Mouse (Mus musculus): ENCODE results near the gene Lsamp. TPM values are rescaled to one million over a fixed set of nuclear protein-coding genes. Genes with fewer than 3 reads are reported as not detected.
"Not testable (repeated sequence)": the region's sequence is repeated elsewhere in the genome, so short reads cannot be mapped to it uniquely, and the experiment has no call there.

Lsamp gene
- polyA plus RNA-seq, 1 experiment from 2014 or later: 1.1 TPM

GRCm38 (mm10) chr16:41938258-41938657 is 1954.1 kb downstream of the Lsamp start:
- no peak overlapping the region for H3K4me2 ChIP-seq
- H3K36me3 ChIP-seq: no peaks in the 10 kb centered on the region
- no peak overlapping the region for H3K9ac ChIP-seq
- WGBS: 78% methylated on average over 5 of the region's 5 CpGs
- H3K27ac ChIP-seq (ENCODE audit: poor library complexity, severe bottlenecking): no peak overlapping the region
- H3K4me1 ChIP-seq (replicated peaks): peaks cover 6% of the 10 kb centered on the region; the same call in 1 of the 2 replicates
- H3K27me3 ChIP-seq (replicated peaks): no peaks in the 10 kb centered on the region
- H3K9me3 ChIP-seq (replicated peaks): no peaks in the 10 kb centered on the region
- no peak overlapping the region for H3K4me3 ChIP-seq
- no peak for ATAC-seq (ENCODE audit: insufficient number of reproducible peaks, low FRiP score)

DNA sequence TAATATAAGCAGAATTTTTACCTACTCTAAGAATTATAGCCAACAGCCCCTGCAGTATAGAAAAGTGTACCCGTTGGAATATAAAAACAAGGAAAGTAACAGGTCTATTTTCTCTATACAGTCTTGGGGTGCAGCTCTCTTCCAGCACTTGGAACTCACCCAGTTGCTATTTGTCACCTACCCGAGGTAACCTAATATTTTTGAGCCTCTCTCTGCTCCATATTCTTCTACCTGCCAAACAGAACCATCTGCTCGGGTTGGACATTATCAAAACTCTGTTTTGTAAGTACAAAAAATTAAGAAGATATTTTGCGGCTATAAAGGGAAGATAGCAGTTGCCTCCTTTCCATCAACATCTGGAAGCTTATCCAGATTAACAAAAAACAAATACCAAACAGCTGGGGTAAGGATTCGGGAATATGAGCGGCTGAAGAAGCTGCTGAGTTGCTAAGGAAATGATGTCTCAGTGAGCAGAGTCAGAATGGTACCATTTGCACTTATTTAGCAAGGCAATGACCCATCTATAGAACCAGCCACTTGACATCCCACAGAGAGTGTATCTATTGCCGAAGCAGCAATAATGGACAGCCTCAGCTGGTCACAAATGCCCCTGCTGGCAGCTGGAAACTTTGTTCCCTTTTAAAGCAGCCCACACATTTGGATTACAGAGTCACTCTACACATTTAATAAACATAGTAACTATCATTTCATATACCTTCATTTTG is 1957.6 kb downstream of the Lsamp start:
- Histone ChIP-seq H3K4me2 (no peak overlapping the region), H3K4me1 (replicated peaks) (peaks cover 6% of the 10 kb centered on the region; the same call in 1 of the 2 replicates), H3K4me3 (no peak overlapping the region), H3K27me3 (replicated peaks) (no peaks in the 10 kb centered on the region), H3K9me3 (replicated peaks) (no peaks in the 10 kb centered on the region), H3K36me3 (no peaks in the 10 kb centered on the region), H3K9ac (no peak overlapping the region), H3K27ac (ENCODE audit: poor library complexity, severe bottlenecking) (no peak overlapping the region)
- WGBS: 76% methylated on average over 7 of the region's 7 CpGs
- ATAC-seq (ENCODE audit: insufficient number of reproducible peaks, low FRiP score): no peak

DNA sequence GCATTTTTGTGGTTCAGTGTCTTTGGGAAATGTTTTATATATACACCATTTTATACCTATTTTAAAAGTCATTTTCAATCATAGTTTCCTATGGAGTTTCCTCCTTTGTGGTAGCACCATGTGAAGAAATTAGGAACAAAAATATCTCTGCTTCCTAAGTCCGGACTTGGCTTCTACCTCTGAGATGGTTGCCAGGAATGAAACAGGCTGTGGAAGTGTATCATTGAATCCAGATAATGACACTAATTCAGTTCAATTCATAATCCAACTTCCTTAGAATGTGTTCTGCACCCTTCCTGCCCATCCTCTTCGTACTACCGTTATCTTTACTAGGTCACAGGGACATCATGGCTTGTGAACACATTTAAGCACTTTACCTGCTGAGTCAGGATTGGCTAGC is 1973.7 kb downstream of the Lsamp start:
- Histone ChIP-seq H3K27ac (ENCODE audit: poor library complexity, severe bottlenecking) (no peak overlapping the region), H3K36me3 (no peaks in the 10 kb centered on the region), H3K4me2 (no peak overlapping the region), H3K4me1 (replicated peaks) (no peaks in the 10 kb centered on the region), H3K27me3 (replicated peaks) (no peaks in the 10 kb centered on the region), H3K9ac (no peak overlapping the region), H3K9me3 (replicated peaks) (peaks cover 12% of the 10 kb centered on the region; the same call in 1 of the 2 replicates), H3K4me3 (no peak overlapping the region)
- 85% methylated on average over 3 of the region's 3 CpGs for WGBS
- ATAC-seq (ENCODE audit: insufficient number of reproducible peaks, low FRiP score): no peak

GRCm38 (mm10) chr16:41965636-41966035 is 1981.5 kb downstream of the Lsamp start:
- H3K4me1 ChIP-seq (replicated peaks): no peaks in the 10 kb centered on the region
- H3K36me3 ChIP-seq: no peaks in the 10 kb centered on the region
- H3K9ac ChIP-seq: no peak overlapping the region
- no peak overlapping the region for H3K4me2 ChIP-seq
- WGBS: 55% methylated on average over 1 of the region's 1 CpGs
- H3K27me3 ChIP-seq (replicated peaks): no peaks in the 10 kb centered on the region
- H3K4me3 ChIP-seq: no peak overlapping the region
- no peaks in the 10 kb centered on the region for H3K9me3 ChIP-seq (replicated peaks)
- H3K27ac ChIP-seq (ENCODE audit: poor library complexity, severe bottlenecking): no peak overlapping the region
- ATAC-seq (ENCODE audit: insufficient number of reproducible peaks, low FRiP score): no peak

DNA sequence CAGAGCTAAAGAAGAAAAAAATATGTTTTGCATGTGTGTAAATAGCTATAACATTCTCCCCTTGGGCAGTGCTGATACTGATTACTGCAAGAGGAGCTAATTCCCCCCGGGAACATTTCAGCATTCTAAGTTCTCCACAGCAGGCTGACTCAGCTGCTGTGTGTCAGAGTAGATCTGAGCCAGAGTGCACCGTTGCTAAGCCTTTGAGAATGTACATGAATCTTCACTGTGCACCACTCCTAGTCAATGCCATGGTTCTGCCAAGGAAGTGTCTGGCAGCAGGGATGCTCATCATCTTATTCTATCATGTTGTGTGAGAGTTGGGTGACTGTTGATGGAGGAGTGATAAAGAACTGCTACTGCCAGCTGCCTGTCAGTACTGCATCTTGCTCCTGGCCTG is 1985.1 kb downstream of the Lsamp start:
- H3K9ac ChIP-seq: no peak overlapping the region
- H3K27me3 ChIP-seq (replicated peaks): no peaks in the 10 kb centered on the region
- no peaks in the 10 kb centered on the region for H3K4me1 ChIP-seq (replicated peaks)
- H3K4me2 ChIP-seq: no peak overlapping the region
- WGBS: 60% methylated on average over 2 of the region's 2 CpGs
- ATAC-seq (ENCODE audit: insufficient number of reproducible peaks, low FRiP score): no peak
- no peaks in the 10 kb centered on the region for H3K36me3 ChIP-seq
- H3K4me3 ChIP-seq: no peak overlapping the region
- no peak overlapping the region for H3K27ac ChIP-seq (ENCODE audit: poor library complexity, severe bottlenecking)
- no peaks in the 10 kb centered on the region for H3K9me3 ChIP-seq (replicated peaks)

DNA sequence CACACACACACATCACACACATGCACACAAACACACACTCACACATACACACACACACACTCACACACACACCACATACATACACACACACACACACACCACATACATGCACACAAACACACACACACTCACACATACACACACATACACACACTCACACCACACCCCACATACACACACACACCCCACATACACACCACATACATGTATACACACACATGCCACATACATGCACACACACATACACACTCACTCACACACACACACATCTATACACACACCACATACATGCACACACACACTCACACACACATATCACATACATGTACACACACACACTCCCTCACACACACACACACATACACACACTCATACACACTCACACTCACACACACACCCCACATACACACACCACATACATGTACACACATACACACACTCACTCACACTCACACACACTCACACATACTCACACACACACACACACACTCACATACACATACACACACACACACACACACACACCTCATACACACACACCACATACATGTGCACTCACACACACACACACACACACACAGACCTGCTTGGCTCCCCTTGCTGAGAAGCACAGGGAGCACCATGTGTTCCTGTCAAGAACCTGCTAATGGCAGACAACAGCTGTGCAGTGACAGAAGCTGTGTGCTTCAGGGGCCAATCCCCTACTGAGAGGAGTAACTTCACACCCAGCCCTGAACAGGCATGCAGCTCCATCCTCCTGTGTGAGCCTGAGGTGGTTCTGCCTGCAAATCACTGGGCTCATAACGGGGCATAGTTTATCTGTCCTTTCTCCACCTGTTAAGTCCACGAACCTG is 1990.9 kb downstream of the Lsamp start:
- Histone ChIP-seq H3K4me1 (replicated peaks) (no peaks in the 10 kb centered on the region), H3K9me3 (replicated peaks) (no peaks in the 10 kb centered on the region), H3K27me3 (replicated peaks) (no peaks in the 10 kb centered on the region), H3K27ac (ENCODE audit: poor library complexity, severe bottlenecking) (no peak overlapping the region), H3K9ac (no peak overlapping the region), H3K4me3 (no peak overlapping the region), H3K4me2 (no peak overlapping the region), H3K36me3 (no peaks in the 10 kb centered on the region)
- WGBS: 64% methylated on average over 2 of the region's 2 CpGs
- ATAC-seq (ENCODE audit: insufficient number of reproducible peaks, low FRiP score): 0 out of 2 replicates have a peak, but pooled peaks have one; percentile 15

DNA sequence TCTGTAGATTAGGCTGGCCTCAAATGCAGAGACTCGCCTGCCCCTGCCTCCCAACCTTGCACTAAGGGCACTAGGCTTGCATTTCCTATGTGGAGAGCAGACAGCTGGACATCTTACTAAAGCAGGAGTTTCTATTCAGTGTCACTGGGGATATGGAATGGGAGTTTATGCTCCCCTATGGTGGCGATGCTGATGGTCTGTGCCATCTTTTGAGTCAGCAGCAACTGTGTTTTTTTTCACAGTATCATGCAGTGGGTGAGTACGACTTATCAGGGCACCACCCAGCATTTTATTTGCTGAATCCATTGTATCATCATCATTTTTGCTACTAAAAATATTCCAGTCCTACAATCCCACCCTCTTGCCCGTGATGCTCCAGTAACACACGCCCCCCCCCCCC is 1992.7 kb downstream of the Lsamp start:
- no peak overlapping the region for H3K4me2 ChIP-seq
- H3K9ac ChIP-seq: no peak overlapping the region
- H3K4me1 ChIP-seq (replicated peaks): no peaks in the 10 kb centered on the region
- WGBS: 73% methylated on average over 5 of the region's 5 CpGs
- no peaks in the 10 kb centered on the region for H3K9me3 ChIP-seq (replicated peaks)
- H3K4me3 ChIP-seq: no peak overlapping the region
- H3K27me3 ChIP-seq (replicated peaks): no peaks in the 10 kb centered on the region
- no peak overlapping the region for H3K27ac ChIP-seq (ENCODE audit: poor library complexity, severe bottlenecking)
- ATAC-seq (ENCODE audit: insufficient number of reproducible peaks, low FRiP score): no peak
- H3K36me3 ChIP-seq: no peaks in the 10 kb centered on the region

- Histone ChIP-seq H3K4me1 (replicated peaks) (no peaks in the 10 kb centered on the region), H3K9ac (no peak overlapping the region), H3K4me3 (no peak overlapping the region), H3K27me3 (replicated peaks) (no peaks in the 10 kb centered on the region), H3K27ac (ENCODE audit: poor library complexity, severe bottlenecking) (no peak overlapping the region), H3K36me3 (no peaks in the 10 kb centered on the region), H3K9me3 (replicated peaks) (no peaks in the 10 kb centered on the region), H3K4me2 (no peak overlapping the region)
- 54% methylated on average over 1 of the region's 1 CpGs for WGBS
- no peak for ATAC-seq (ENCODE audit: insufficient number of reproducible peaks, low FRiP score)
Observed at GRCm38 (mm10) chr16:41996956-41997355, 2012.8 kb downstream of the Lsamp start.

GRCm38 (mm10) chr16:42002925-42003324 is 2018.8 kb downstream of the Lsamp start:
- Histone ChIP-seq H3K4me1 (replicated peaks) (no peaks in the 10 kb centered on the region), H3K4me2 (no peak overlapping the region), H3K27me3 (replicated peaks) (no peaks in the 10 kb centered on the region), H3K4me3 (no peak overlapping the region), H3K9me3 (replicated peaks) (no peaks in the 10 kb centered on the region), H3K27ac (ENCODE audit: poor library complexity, severe bottlenecking) (no peak overlapping the region), H3K36me3 (no peaks in the 10 kb centered on the region), H3K9ac (no peak overlapping the region)
- no peak for ATAC-seq (ENCODE audit: insufficient number of reproducible peaks, low FRiP score)
- whole genome bisulfite sequencing: 88% methylated on average over 5 of the region's 5 CpGs

DNA sequence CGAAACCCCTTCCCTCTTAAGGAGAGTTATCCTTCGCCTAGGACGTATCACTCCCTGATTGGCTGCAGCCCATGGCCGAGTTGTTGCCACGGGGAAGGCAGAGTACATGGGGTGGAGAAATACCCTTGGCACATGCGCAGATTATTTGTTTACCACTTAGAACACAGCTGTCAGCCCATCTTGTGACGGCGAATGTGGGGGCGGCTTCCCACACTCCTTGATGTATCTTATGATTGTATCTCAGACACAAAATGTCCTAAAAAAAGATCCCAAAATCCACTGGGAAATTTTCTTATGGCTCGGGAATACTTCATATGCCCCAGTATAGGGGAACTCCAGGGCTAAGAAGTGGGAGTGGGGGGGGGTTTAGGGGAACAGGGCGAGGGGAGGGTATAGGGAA is 2019.3 kb downstream of the Lsamp start:
- H3K36me3 ChIP-seq; H3K9ac ChIP-seq; H3K4me1 ChIP-seq (replicated peaks); H3K9me3 ChIP-seq (replicated peaks); H3K4me2 ChIP-seq; H3K4me3 ChIP-seq; H3K27ac ChIP-seq (ENCODE audit: poor library complexity, severe bottlenecking); ATAC-seq (ENCODE audit: insufficient number of reproducible peaks, low FRiP score); H3K27me3 ChIP-seq (replicated peaks): not testable (repeated sequence)
- 88% methylated on average over 11 of the region's 11 CpGs for WGBS

DNA sequence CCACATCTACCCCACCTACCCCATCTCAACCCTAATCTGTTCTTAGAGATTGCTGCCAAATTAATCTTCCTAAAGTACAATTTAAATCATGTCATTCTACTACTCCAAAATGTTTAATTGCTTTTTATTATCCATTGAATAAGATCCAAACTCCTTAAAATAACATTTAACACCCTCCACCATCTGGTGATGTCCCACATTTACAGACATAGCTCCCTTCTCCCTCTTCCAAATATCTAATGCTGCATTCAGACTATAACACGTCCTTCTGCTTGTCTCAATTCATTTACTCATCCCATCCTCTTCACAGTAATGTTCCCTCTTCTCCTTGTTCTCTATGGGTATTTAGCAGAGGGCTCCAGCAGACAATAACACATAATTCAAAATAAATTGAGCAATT is 2020.0 kb downstream of the Lsamp start:
- 55% methylated on average over 1 of the region's 1 CpGs for WGBS
- Histone ChIP-seq H3K4me1 (replicated peaks) (no peaks in the 10 kb centered on the region), H3K4me2 (no peak overlapping the region), H3K9ac (no peak overlapping the region), H3K27ac (ENCODE audit: poor library complexity, severe bottlenecking) (no peak overlapping the region), H3K27me3 (replicated peaks) (no peaks in the 10 kb centered on the region), H3K36me3 (no peaks in the 10 kb centered on the region), H3K9me3 (replicated peaks) (no peaks in the 10 kb centered on the region), H3K4me3 (no peak overlapping the region)
- ATAC-seq (ENCODE audit: insufficient number of reproducible peaks, low FRiP score): no peak

Data from heart, embryonic 12.5 days (tissue).